Mouse (Mus musculus): Measurements from ENCODE around the gene Scrn3. TPM values are rescaled to one million over a fixed set of nuclear protein-coding genes. Genes with fewer than 3 reads are reported as not detected.
A peak's percentile ranks its signal among the peaks of the same experiment; 100 is the strongest.

The Scrn3 gene
- polyA plus RNA-seq, 1 experiment from 2014 or later = 7.7 TPM

DNA sequence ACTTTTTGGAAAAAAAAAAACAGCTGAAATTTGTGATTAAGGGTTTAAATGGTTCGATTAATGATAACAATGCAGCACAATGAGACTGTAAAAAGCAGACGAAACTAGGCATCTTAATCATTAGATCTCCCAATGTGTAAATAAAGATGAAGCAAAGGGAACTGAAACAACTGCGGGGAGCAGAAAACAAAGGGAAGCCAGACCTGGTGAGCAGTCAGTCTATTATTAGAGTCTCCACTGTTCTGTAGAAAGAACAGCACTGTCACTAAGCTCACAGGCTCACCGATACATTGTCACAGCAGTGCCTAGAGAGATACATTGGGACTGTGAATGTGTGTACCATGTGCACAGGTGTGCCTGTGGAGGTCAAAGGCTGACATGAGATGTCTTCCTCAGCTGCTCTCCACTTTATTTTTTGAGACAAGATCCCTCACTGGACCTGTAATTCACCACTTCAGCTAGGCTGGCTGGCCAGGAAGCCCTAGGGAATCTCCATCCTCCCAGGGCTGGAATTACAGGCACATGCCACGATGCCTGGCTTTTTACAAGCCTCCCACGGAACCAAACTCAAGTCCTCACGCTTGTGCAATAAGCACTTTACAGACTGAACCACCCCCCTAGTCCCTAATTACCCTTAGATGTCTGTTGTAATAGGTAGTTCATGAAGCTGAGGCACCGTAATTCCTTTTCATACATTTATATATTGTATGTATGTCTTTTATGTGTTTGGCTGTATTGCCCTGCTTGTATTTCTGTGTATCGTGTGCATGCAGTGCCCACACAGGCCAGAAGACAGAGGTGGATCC is 59.3 kb downstream of the Scrn3 start:
- Histone ChIP-seq H3K27me3 (replicated peaks) (no peaks in the 10 kb centered on the region), H3K27ac (no peak overlapping the region), H3K4me2 (no peak overlapping the region), H3K36me3 (replicated peaks) (no peaks in the 10 kb centered on the region), H3K4me1 (no peaks in the 10 kb centered on the region), H3K9me3 (no peaks in the 10 kb centered on the region), H3K9ac (no peak overlapping the region), H3K4me3 (no peak overlapping the region)
- ATAC-seq (replicated peaks) = no peak
- 72% methylated on average over 9 of the region's 9 CpGs for WGBS

DNA sequence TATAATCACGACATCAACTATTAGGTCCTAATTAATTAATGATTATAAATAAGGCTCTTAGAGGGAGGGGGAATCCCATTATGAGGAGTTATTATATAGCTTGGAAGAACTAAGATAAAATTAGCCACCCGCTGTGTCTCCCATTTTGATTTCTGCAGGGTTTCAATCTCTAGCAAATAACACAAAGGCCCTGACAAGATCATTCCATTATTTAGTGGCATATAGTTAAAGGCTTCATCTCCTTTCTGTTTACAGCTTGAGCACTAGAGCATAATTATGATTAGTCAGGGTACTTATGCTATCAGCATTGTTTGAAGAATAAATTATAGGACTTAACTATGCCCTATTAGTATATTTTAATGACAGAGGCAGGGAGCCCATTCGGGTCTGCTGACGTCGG is 65.9 kb downstream of the Scrn3 start:
- H3K9me3 ChIP-seq = no peaks in the 10 kb centered on the region
- no peak overlapping the region for H3K9ac ChIP-seq
- no peak for ATAC-seq (replicated peaks)
- no peak overlapping the region for H3K4me2 ChIP-seq
- no peaks in the 10 kb centered on the region for H3K27me3 ChIP-seq (replicated peaks)
- no peak overlapping the region for H3K4me3 ChIP-seq
- H3K27ac ChIP-seq = no peak overlapping the region
- H3K36me3 ChIP-seq (replicated peaks) = no peaks in the 10 kb centered on the region
- no peaks in the 10 kb centered on the region for H3K4me1 ChIP-seq
- 62% methylated on average over 5 of the region's 5 CpGs for WGBS

DNA sequence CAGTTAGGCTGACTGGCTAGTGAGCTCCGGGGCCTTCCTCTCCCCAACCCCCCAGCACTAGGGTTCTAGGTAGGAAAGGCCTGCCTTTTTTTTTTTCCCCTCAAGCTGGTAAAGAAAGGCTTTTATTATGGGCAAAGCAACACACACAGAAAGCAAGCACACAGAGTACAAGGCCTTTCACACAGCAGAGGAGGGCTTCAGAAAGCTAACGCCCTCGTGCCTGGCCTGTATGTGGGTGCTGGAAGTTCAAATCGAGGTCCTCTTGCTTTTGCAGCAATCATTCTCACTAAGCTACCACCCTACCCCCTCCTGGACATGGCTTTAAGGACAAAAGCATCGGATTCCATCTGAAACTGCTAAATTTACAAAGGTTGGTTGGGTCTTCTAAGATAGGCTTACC is 67.3 kb downstream of the Scrn3 start:
- no peak for ATAC-seq (replicated peaks)
- Histone ChIP-seq H3K9ac (no peak overlapping the region), H3K27ac (no peak overlapping the region), H3K9me3 (no peaks in the 10 kb centered on the region), H3K36me3 (replicated peaks) (no peaks in the 10 kb centered on the region), H3K27me3 (replicated peaks) (no peaks in the 10 kb centered on the region), H3K4me3 (no peak overlapping the region), H3K4me1 (no peaks in the 10 kb centered on the region), H3K4me2 (no peak overlapping the region)
- WGBS = 78% methylated on average over 5 of the region's 5 CpGs

DNA sequence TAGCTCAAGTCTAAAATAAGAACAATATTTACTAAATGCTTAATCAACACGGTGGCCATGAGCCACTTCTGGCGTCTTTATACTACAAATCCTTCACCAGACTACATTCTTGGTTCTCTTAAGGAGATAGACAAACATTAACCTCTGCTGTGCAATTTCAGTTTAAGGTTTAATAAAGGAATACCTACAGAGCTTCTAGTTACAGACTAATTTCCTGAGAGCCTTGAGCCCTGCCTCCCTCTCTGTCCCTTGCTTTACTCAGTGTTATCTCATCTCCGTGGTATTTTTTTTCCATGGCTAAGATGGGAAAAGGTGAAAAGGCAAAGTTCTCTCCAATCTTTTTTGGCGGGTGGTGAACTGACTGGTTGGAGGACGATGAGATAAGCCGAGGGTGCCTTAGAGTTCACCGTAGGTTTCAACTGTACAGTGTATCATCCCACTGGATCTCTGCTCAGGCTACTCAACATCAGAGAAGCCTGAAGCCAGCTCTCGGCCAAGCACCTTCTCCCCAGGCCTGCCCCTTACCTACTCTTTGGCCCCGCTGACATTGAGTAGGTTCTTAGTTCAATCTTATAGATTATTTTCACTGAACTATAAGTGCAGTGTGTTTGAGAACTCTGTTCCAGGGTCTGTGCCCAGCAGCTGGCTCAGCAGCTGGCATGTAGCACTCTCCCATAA is 68.0 kb downstream of the Scrn3 start:
- Histone ChIP-seq H3K9ac (no peak overlapping the region), H3K9me3 (no peaks in the 10 kb centered on the region), H3K36me3 (replicated peaks) (no peaks in the 10 kb centered on the region), H3K27me3 (replicated peaks) (no peaks in the 10 kb centered on the region), H3K4me1 (no peaks in the 10 kb centered on the region), H3K27ac (no peak overlapping the region), H3K4me2 (no peak overlapping the region), H3K4me3 (no peak overlapping the region)
- 90% methylated on average over 9 of the region's 9 CpGs for WGBS
- ATAC-seq (replicated peaks) = no peak

DNA sequence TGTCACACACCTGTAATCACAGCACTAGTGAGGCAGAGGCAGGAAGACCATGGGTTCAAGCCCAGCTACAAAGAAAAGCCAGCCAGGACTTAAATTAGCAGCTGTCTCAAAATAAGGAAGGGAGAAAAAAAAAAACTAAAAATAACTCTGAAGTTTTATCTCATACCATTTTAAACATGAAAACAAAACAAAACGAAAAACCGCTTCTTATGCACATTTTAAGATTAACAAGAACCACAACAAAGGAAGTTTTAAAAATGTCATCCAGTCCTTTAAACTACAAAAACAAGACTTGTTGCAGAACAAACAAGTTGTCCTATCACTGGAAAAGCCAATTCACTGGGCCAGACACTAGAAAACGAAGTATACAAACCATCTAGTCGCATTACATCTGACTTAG is 72.8 kb downstream of the Scrn3 start:
- Histone ChIP-seq H3K4me2 (peak overlapping the region; percentile 95), H3K27ac (no peak overlapping the region), H3K4me3 (peak overlapping the region; percentile 87; the same call in 1 of the 2 replicates), H3K27me3 (replicated peaks) (no peaks in the 10 kb centered on the region), H3K4me1 (peaks cover 3% of the 10 kb centered on the region; the same call in 1 of the 2 replicates), H3K9ac (no peak overlapping the region), H3K9me3 (no peaks in the 10 kb centered on the region), H3K36me3 (replicated peaks) (no peaks in the 10 kb centered on the region)
- 89% methylated on average over 4 of the region's 4 CpGs for WGBS
- ATAC-seq (replicated peaks) = no peak

DNA sequence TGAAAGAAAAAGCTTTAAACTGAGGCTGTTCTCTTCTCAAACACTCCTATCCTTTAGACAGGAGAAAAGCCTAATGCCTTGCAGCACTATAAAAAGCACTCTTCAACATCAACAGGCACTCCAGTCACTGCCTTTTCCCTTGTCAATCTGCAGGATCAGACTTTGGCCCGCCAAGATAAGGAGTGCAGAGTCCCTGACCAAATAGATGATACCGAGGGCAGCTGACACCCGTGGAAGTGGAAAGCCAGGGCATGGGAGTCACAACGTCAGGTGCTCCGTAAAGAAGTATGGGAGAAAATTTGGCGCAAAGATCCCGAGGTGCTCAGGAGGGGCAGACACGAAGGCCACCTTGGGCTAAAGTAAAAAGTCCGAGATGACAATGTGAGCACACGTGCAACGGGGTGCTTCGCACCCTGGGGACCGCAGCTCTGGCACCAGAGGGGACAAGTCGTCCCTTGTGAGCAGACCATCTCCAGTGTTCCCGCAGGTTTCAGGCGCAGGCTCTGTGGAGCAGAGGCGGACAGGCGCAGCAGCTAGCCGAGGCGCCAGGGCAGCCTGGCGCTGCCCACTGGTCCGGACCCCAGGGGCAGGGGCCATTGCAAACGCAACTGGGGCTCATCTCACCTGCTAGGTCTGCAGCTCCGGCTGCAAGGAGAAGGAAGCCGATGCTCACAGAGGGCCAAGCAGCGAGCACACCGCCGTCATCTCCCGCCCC is 73.4 kb downstream of the Scrn3 start:
- H3K36me3 ChIP-seq (replicated peaks) = no peaks in the 10 kb centered on the region
- WGBS = 2% methylated on average over 28 of the region's 29 CpGs
- peak overlapping the region; percentile 87 for H3K4me3 ChIP-seq
- peak overlapping the region; percentile 82 for H3K27ac ChIP-seq
- H3K4me1 ChIP-seq = peaks cover 3% of the 10 kb centered on the region; the same call in 1 of the 2 replicates
- H3K4me2 ChIP-seq = peak overlapping the region; percentile 95
- H3K27me3 ChIP-seq (replicated peaks) = no peaks in the 10 kb centered on the region
- H3K9ac ChIP-seq = peak overlapping the region; percentile 82
- no peaks in the 10 kb centered on the region for H3K9me3 ChIP-seq
- ATAC-seq (replicated peaks) = no peak

DNA sequence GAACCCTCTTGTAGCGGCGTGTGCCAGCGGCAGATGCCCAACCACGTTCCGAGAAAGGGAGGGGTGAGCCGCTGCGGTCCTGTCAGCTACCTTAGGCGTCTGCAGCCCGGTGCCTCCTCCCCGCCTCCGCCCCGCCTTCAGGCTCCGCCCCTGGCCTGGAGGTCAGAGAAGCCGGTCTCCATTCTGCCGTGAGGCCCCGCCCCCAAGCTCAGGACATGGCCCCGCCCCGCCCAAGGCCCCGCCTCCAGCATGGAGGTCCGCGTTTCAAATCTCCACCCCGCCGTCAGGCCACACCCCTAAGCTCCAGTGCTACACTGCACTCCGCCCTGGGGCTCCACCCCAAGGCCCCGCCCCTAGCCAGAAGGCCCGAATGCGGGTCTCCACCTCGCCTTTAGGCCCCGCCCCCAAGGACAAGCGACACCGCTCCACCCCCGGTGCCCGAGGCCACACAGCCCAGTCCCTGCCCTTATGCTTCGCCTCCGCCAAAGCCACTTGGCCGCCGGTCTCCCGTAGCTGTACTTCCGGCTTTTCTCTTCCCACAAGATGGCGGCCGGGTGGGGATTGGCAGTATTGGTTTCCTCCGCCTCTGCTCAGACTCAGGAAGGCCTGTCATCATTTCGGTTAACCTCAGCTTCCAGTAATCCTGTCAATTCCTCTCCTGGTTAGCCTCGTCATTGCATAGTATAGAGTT is 74.1 kb downstream of the Scrn3 start, which contains the start of gene Gpr155:
Gene Gpr155, minus strand, starts transcription at position 217 of the 691 bp plus-strand sequence.
- peak within 1 kb of the TSS; percentile 82 for H3K27ac ChIP-seq
- peak within 1 kb of the TSS; percentile 87 for H3K4me3 ChIP-seq
- H3K9ac ChIP-seq = peak within 1 kb of the TSS; percentile 82
- no peaks in the 10 kb centered on the region for H3K9me3 ChIP-seq
- peaks cover 3% of the 10 kb centered on the region; the same call in 1 of the 2 replicates for H3K4me1 ChIP-seq
- WGBS = 0% methylated on average over 41 of the region's 44 CpGs
- peak; percentile 98 for ATAC-seq (replicated peaks)
- peak within 1 kb of the TSS; percentile 95 for H3K4me2 ChIP-seq
- H3K27me3 ChIP-seq (replicated peaks) = no peaks in the 10 kb centered on the region
- no peaks in the 10 kb centered on the region for H3K36me3 ChIP-seq (replicated peaks)

Other genes with a start within 250 kb of the Scrn3 start
- 84.1 and 91.3 TPM in 2 replicates for gene Ola1, start 93.7 kb upstream of the Scrn3 start, polyA plus RNA-seq (2015; fragmentation: Nextera tagmentation; extraction: Ambion mirVana)
- 3.5 and 5.3 TPM in 2 replicates for gene Sp9, start 40.7 kb upstream of the Scrn3 start, polyA plus RNA-seq (2015; fragmentation: Nextera tagmentation; extraction: Ambion mirVana)
- gene Cir1, start 100 bp downstream of the Scrn3 start, polyA plus RNA-seq (2015; fragmentation: Nextera tagmentation; extraction: Ambion mirVana) = 26.2 and 27.4 TPM in 2 replicates
- 12.7 and 14.0 TPM in 2 replicates for gene Gpr155, start 74.0 kb downstream of the Scrn3 start, polyA plus RNA-seq (2015; fragmentation: Nextera tagmentation; extraction: Ambion mirVana)
- 2.3 and 2.7 TPM in 2 replicates for gene Wipf1, start 217.1 kb downstream of the Scrn3 start, polyA plus RNA-seq (2015; fragmentation: Nextera tagmentation; extraction: Ambion mirVana)